Mouse (Mus musculus) cerebellum, adult 9-10 months (tissue): ENCODE measurements at regions not wholly inside any gene's neighbourhood (a gene's known extent, or its start where the extent isn't known, plus 50 kb on each side); places are given as distances from the start of the nearest gene placed in this dataset.
"Not testable (repeated sequence)": the region's sequence is repeated elsewhere in the genome, so short reads cannot be mapped to it uniquely, and the experiment has no call there.

Experiments
- DNase-seq: peaks from one replicate; pipeline ENCODE4 v3.0.0; 2022

- no peak for DNase-seq
Observed at GRCm38 (mm10) chr17:60268846-60269245, 1255.7 kb upstream of the Nudt12 start.

GRCm38 (mm10) chr17:60267247-60268216 is 1254.4 kb upstream of the Nudt12 start:
- DNase-seq = no peak

- DNase-seq = not testable (repeated sequence)
Observed at GRCm38 (mm10) chr17:60255338-60255737, 1242.2 kb upstream of the Nudt12 start.

- DNase-seq = no peak
Observed at GRCm38 (mm10) chr17:60249923-60250322, 1236.8 kb upstream of the Nudt12 start.

- DNase-seq = no peak
Observed at GRCm38 (mm10) chr17:60234519-60234918, 1221.3 kb upstream of the Nudt12 start.

GRCm38 (mm10) chr17:60197004-60197403 is 1183.8 kb upstream of the Nudt12 start:
- no peak for DNase-seq

- DNase-seq = no peak
Observed at GRCm38 (mm10) chr17:60181241-60181640, 1168.1 kb upstream of the Nudt12 start.

GRCm38 (mm10) chr17:60180646-60181045 is 1167.5 kb upstream of the Nudt12 start:
- DNase-seq = peak; percentile 13

- DNase-seq = no peak
Observed at GRCm38 (mm10) chr17:60165592-60165991, 1152.4 kb upstream of the Nudt12 start.

GRCm38 (mm10) chr17:60130589-60130988 is 1117.4 kb upstream of the Nudt12 start:
- DNase-seq = no peak

- no peak for DNase-seq
Observed at GRCm38 (mm10) chr17:60098763-60099162, 1085.6 kb upstream of the Nudt12 start.
